Mouse (Mus musculus) intestine, postnatal 0 days (tissue): ENCODE measurements around the gene Nsun2. TPM values are rescaled to one million over a fixed set of nuclear protein-coding genes. Genes with fewer than 3 reads are reported as not detected.

ENCODE experiments used
- ATAC-seq: fragments of 200-750 bp; cut with Nextera tagmentation; 2 replicates; pipeline ENCODE4 v1.8.0; 2017; ENCODE audit warnings: mild to moderate bottlenecking, moderate TSS enrichment, moderate library complexity
- H3K27ac ChIP-seq: fragments of 300-500 bp; sonication (generic); 2 replicates; pipeline ENCODE4 v1.5.1; 2014; ENCODE audit warnings: mild to moderate bottlenecking, low read depth, low read length, moderate library complexity
- H3K27me3 ChIP-seq: fragments of 300-500 bp; sonication (generic); replicated peaks from 2 replicates; pipeline ENCODE4 v1.6.1; 2014; ENCODE audit warnings: low read length, mixed read lengths; ENCODE audit not compliant: control insufficient read depth, insufficient read depth
- H3K36me3 ChIP-seq: fragments of 300-500 bp; sonication (generic); 2 replicates; pipeline ENCODE4 v1.6.1; 2014; ENCODE audit warnings: mild to moderate bottlenecking, moderate library complexity; ENCODE audit not compliant: control insufficient read depth, insufficient read depth
- H3K4me1 ChIP-seq: fragments of 300-500 bp; sonication (generic); replicated peaks from 2 replicates; pipeline ENCODE4 v1.6.1; 2014; ENCODE audit warnings: antibody characterized with exemption, low read length, mixed read lengths; ENCODE audit not compliant: control insufficient read depth, insufficient read depth
- H3K4me2 ChIP-seq: fragments of 300-500 bp; sonication (generic); replicated peaks from 2 replicates; pipeline ENCODE4 v1.6.1; 2014; ENCODE audit warnings: low read depth, mild to moderate bottlenecking, moderate library complexity
- H3K4me3 ChIP-seq: fragments of 300-500 bp; sonication (generic); 2 replicates; pipeline ENCODE4 v1.5.1; 2014; ENCODE audit warnings: low read depth, low read length
- H3K9ac ChIP-seq: fragments of 300-500 bp; sonication (generic); 2 replicates; pipeline ENCODE4 v1.6.1; 2014; ENCODE audit warnings: mild to moderate bottlenecking, low read depth, low read length
- H3K9me3 ChIP-seq: fragments of 300-500 bp; sonication (generic); 2 replicates; pipeline ENCODE4 v1.6.1; 2016; ENCODE audit warnings: mixed run types; ENCODE audit not compliant: control insufficient read depth
- CTCF ChIP-seq: sonication (generic); IDR thresholded peaks from 2 replicates; pipeline ENCODE4 v1.5.1; 2016; ENCODE audit warnings: low read depth, mild to moderate bottlenecking, control low read depth, antibody characterized with exemption, moderate library complexity
- WGBS: fragments of 180-500 bp; shearing (Covaris S2); extraction: QIAGEN DNeasy Blood & Tissue Kit; methylation state at CpG from one replicate; pipeline ENCODE4 v1.1.7; 2014; 5-methylcytosine and 5-hydroxymethylcytosine counted together
- polyA plus RNA-seq: library from polyadenylated mRNA; unstranded; fragments of >200 nt; fragmentation: Nextera tagmentation; extraction: Ambion mirVana; gene quantifications from 2 replicates; pipeline ENCODE4 v1.2.1, GENCODE M21; 2015

Nsun2 gene
- polyA plus RNA-seq, 1 experiment from 2014 or later: 38.8 TPM

GRCm38 (mm10) chr13:69553024-69553423 is 19.5 kb downstream of the Nsun2 start:
- Histone ChIP-seq H3K27me3 (peaks cover 17% of the 10 kb centered on the region), H3K4me2 (no peak overlapping the region), H3K4me1 (no peaks in the 10 kb centered on the region), H3K4me3 (no peak overlapping the region), H3K27ac (no peak overlapping the region), H3K36me3 (no peaks in the 10 kb centered on the region), H3K9ac (no peak overlapping the region), H3K9me3 (no peaks in the 10 kb centered on the region)
- no peak for ATAC-seq
- WGBS: 15% methylated on average over 5 of the region's 5 CpGs
- TF ChIP-seq CTCF: peak; percentile 94

- Histone ChIP-seq H3K4me2 (no peak overlapping the region), H3K9ac (no peak overlapping the region), H3K36me3 (no peaks in the 10 kb centered on the region), H3K27ac (no peak overlapping the region), H3K4me3 (no peak overlapping the region), H3K4me1 (no peaks in the 10 kb centered on the region), H3K27me3 (peaks cover 18% of the 10 kb centered on the region), H3K9me3 (no peaks in the 10 kb centered on the region)
- TF ChIP-seq CTCF: no peak
- no peak for ATAC-seq
- WGBS: 70% methylated on average over 9 of the region's 9 CpGs
Measured at GRCm38 (mm10) chr13:69554255-69554654, 20.7 kb downstream of the Nsun2 start.

- no peak overlapping the region for H3K4me2 ChIP-seq
- no peaks in the 10 kb centered on the region for H3K36me3 ChIP-seq
- TF ChIP-seq CTCF: no peak
- no peaks in the 10 kb centered on the region for H3K9me3 ChIP-seq
- no peak overlapping the region for H3K9ac ChIP-seq
- peaks cover 18% of the 10 kb centered on the region for H3K27me3 ChIP-seq
- 31% methylated on average over 8 of the region's 8 CpGs for WGBS
- H3K27ac ChIP-seq: no peak overlapping the region
- H3K4me1 ChIP-seq: no peaks in the 10 kb centered on the region
- no peak overlapping the region for H3K4me3 ChIP-seq
- no peak for ATAC-seq
Measured at GRCm38 (mm10) chr13:69555045-69555444, 21.5 kb downstream of the Nsun2 start.

GRCm38 (mm10) chr13:69555957-69556482 is 22.5 kb downstream of the Nsun2 start:
- no peaks in the 10 kb centered on the region for H3K36me3 ChIP-seq
- H3K9ac ChIP-seq: no peak overlapping the region
- H3K9me3 ChIP-seq: no peaks in the 10 kb centered on the region
- ATAC-seq: no peak
- H3K27ac ChIP-seq: no peak overlapping the region
- TF ChIP-seq CTCF: no peak
- H3K27me3 ChIP-seq: peaks cover 18% of the 10 kb centered on the region
- H3K4me3 ChIP-seq: no peak overlapping the region
- no peak overlapping the region for H3K4me2 ChIP-seq
- 83% methylated on average over 6 of the region's 6 CpGs for WGBS
- no peaks in the 10 kb centered on the region for H3K4me1 ChIP-seq

GRCm38 (mm10) chr13:69556728-69557127 is 23.2 kb downstream of the Nsun2 start:
- Histone ChIP-seq H3K27ac (no peak overlapping the region), H3K4me3 (no peak overlapping the region), H3K36me3 (no peaks in the 10 kb centered on the region), H3K9me3 (no peaks in the 10 kb centered on the region), H3K27me3 (peaks cover 17% of the 10 kb centered on the region), H3K4me1 (no peaks in the 10 kb centered on the region), H3K9ac (no peak overlapping the region), H3K4me2 (no peak overlapping the region)
- no peak for ATAC-seq
- TF ChIP-seq CTCF: no peak

GRCm38 (mm10) chr13:69558098-69558660 is 24.6 kb downstream of the Nsun2 start:
- Histone ChIP-seq H3K27ac (no peak overlapping the region), H3K36me3 (no peaks in the 10 kb centered on the region), H3K9me3 (no peaks in the 10 kb centered on the region)

More at GRCm38 (mm10) chr13:69558098-69558660, 24.6 kb downstream of the Nsun2 start:
- WGBS: 76% methylated on average over 6 of the region's 6 CpGs
- H3K4me3 ChIP-seq: no peak overlapping the region
- no peak for TF ChIP-seq CTCF
- H3K27me3 ChIP-seq: peaks cover 9% of the 10 kb centered on the region; the same call in 1 of the 2 replicates
- H3K4me1 ChIP-seq: no peaks in the 10 kb centered on the region
- H3K9ac ChIP-seq: no peak overlapping the region
- H3K4me2 ChIP-seq: no peak overlapping the region
- ATAC-seq: no peak
